Mouse (Mus musculus) hindbrain, embryonic 13.5 days (tissue): ENCODE measurements around the gene Pde4d. TPM values are rescaled to one million over a fixed set of nuclear protein-coding genes. Genes with fewer than 3 reads are reported as not detected.

Experiments used
- ATAC-seq: fragments of 200-750 bp; cut with Nextera tagmentation; 2 replicates; pipeline ENCODE4 v1.8.0; 2017; ENCODE audit warnings: moderate TSS enrichment; ENCODE audit not compliant: low FRiP score
- H3K27ac ChIP-seq: fragments of 300-500 bp; sonication (generic); 2 replicates; pipeline ENCODE4 v1.5.1; 2015; ENCODE audit warnings: inconsistent platforms, mild to moderate bottlenecking, moderate library complexity
- H3K27me3 ChIP-seq: fragments of 300-500 bp; sonication (generic); 2 replicates; pipeline ENCODE4 v1.6.1; 2015; ENCODE audit warnings: mild to moderate bottlenecking, inconsistent platforms
- H3K36me3 ChIP-seq: fragments of 300-500 bp; sonication (generic); 2 replicates; pipeline ENCODE4 v1.6.1; 2015; ENCODE audit warnings: mild to moderate bottlenecking, inconsistent platforms
- H3K4me1 ChIP-seq: fragments of 300-500 bp; sonication (generic); replicated peaks from 2 replicates; pipeline ENCODE4 v1.6.1; 2015; ENCODE audit warnings: inconsistent platforms
- H3K4me2 ChIP-seq: fragments of 300-500 bp; sonication (generic); 2 replicates; pipeline ENCODE4 v1.6.1; 2015; ENCODE audit warnings: inconsistent platforms, mild to moderate bottlenecking, moderate library complexity
- H3K4me3 ChIP-seq: fragments of 300-500 bp; sonication (generic); 2 replicates; pipeline ENCODE4 v1.5.1; 2015; ENCODE audit warnings: mild to moderate bottlenecking, inconsistent platforms
- H3K9ac ChIP-seq: fragments of 300-500 bp; sonication (generic); 2 replicates; pipeline ENCODE4 v1.6.1; 2015; ENCODE audit warnings: mild to moderate bottlenecking, inconsistent platforms
- H3K9me3 ChIP-seq: fragments of 300-500 bp; sonication (generic); 2 replicates; pipeline ENCODE4 v1.6.1; 2016; ENCODE audit warnings: inconsistent platforms
- WGBS: fragments of 180-500 bp; shearing (Covaris S2); methylation state at CpG from one replicate; pipeline ENCODE4 v1.1.7; 2015; 5-methylcytosine and 5-hydroxymethylcytosine counted together
- polyA plus RNA-seq: library from polyadenylated mRNA; unstranded; fragments of >200 nt; fragmentation: Nextera tagmentation; extraction: Ambion mirVana; gene quantifications from 2 replicates; pipeline ENCODE4 v1.2.1, GENCODE M21; 2015

Gene Pde4d
- polyA plus RNA-seq, 1 experiment from 2014 or later = 18.6 TPM

DNA sequence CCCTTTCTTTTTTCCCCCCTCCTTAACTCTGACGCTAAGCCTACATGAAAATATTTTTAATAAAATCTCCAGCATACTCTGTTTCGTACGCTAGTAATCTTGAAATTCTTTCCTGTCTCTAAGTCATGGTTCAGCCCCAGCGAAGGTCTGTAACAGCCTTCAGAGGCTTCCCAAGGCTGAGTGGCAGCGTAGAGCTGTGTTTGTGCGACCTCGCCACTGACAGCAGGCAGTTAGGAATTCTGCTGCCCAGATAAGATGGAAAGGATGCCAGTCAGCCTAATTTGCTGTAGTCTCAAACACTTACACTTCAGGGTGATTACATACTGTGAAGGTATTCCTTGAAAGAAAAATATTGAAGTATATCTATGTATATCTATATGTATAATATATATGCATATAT is 371.5 kb downstream of the Pde4d start:
- Histone ChIP-seq H3K4me1 (no peaks in the 10 kb centered on the region), H3K9ac (no peak overlapping the region), H3K9me3 (no peaks in the 10 kb centered on the region), H3K4me2 (no peak overlapping the region), H3K27me3 (no peaks in the 10 kb centered on the region), H3K36me3 (no peaks in the 10 kb centered on the region), H3K27ac (no peak overlapping the region), H3K4me3 (no peak overlapping the region)
- WGBS = 86% methylated on average over 7 of the region's 7 CpGs
- no peak for ATAC-seq

GRCm38 (mm10) chr13:108824638-108825310 is 375.0 kb downstream of the Pde4d start:
- no peak for ATAC-seq

GRCm38 (mm10) chr13:108825501-108825900 is 375.8 kb downstream of the Pde4d start:
- WGBS = 93% methylated on average over 6 of the region's 6 CpGs
- Histone ChIP-seq H3K27me3 (no peaks in the 10 kb centered on the region), H3K27ac (no peak overlapping the region), H3K9me3 (no peaks in the 10 kb centered on the region), H3K9ac (no peak overlapping the region), H3K4me2 (no peak overlapping the region), H3K4me1 (no peaks in the 10 kb centered on the region), H3K4me3 (no peak overlapping the region), H3K36me3 (no peaks in the 10 kb centered on the region)
- ATAC-seq = no peak

More at GRCm38 (mm10) chr13:108824638-108825310, 375.0 kb downstream of the Pde4d start:
- no peak overlapping the region for H3K9ac ChIP-seq
- no peaks in the 10 kb centered on the region for H3K27me3 ChIP-seq
- H3K9me3 ChIP-seq = no peaks in the 10 kb centered on the region
- H3K27ac ChIP-seq = no peak overlapping the region
- no peaks in the 10 kb centered on the region for H3K4me1 ChIP-seq
- H3K4me3 ChIP-seq = no peak overlapping the region
- H3K36me3 ChIP-seq = no peaks in the 10 kb centered on the region
- no peak overlapping the region for H3K4me2 ChIP-seq
- 95% methylated on average over 8 of the region's 8 CpGs for WGBS

DNA sequence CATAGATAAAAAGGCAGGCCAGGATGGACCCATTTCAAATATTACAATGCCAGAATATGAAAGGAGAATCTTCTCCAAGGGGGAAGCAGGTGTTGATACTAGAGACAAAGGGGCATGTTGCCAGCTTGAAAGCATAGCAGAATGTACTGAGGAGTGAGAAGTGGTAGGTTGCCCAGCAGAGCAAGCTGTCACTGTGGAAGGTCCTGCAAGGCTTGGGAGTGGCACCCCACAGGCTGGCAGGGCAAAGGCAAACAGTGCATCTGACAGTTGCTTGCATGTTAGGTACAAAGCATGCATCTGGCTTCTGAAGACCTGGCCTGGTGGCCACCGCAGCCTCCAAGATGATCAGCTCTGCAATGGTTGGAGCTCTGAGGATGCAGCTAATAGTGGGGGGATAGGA is 384.4 kb downstream of the Pde4d start:
- WGBS = 88% methylated on average over 1 of the region's 1 CpGs
- Histone ChIP-seq H3K9me3 (no peaks in the 10 kb centered on the region), H3K4me3 (no peak overlapping the region), H3K27ac (no peak overlapping the region), H3K36me3 (no peaks in the 10 kb centered on the region), H3K4me1 (no peaks in the 10 kb centered on the region), H3K4me2 (no peak overlapping the region), H3K27me3 (no peaks in the 10 kb centered on the region), H3K9ac (no peak overlapping the region)
- ATAC-seq = no peak

DNA sequence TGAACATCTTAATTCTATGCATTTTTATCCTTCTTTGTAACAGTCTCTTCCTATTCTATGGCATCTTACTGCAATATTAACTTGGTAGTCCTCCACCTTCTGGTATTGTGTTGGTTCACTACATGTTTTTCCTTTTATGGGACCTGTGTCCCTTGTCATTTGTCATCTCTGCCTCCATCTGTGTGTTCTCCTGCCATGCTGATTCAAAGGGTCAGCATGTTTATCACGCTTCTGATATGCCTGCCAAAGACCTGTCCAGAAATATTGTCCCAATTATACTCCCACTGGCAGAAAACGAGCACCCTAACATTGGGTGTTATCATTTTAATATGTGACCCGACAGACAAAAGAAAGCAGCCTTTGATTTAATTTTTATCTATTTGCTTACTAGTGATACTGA is 386.6 kb downstream of the Pde4d start:
- ATAC-seq = no peak
- Histone ChIP-seq H3K36me3 (no peaks in the 10 kb centered on the region), H3K27ac (no peak overlapping the region), H3K9ac (no peak overlapping the region), H3K4me1 (no peaks in the 10 kb centered on the region), H3K9me3 (no peaks in the 10 kb centered on the region), H3K4me3 (no peak overlapping the region), H3K27me3 (no peaks in the 10 kb centered on the region), H3K4me2 (no peak overlapping the region)
- 76% methylated on average over 3 of the region's 3 CpGs for WGBS

DNA sequence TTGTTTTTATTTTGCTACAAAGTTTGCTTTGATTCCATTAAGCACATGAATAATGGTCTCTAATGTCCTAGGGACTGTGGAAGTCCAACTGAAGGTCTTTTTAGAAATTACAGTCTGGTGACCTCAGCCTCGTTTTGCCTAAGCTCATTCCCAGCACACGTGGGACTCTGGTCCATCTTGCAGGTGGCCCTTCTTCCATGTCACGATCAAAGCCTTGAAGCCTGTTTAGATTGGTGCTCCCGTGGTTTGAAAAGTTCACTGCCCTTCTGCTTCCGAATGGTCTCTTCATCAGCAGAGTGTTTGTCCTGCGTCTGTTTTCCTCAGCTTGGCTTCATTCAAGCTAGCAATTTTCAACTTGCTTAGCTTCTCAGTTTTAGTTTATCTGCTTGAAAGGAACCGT is 389.4 kb downstream of the Pde4d start:
- no peak overlapping the region for H3K9ac ChIP-seq
- no peaks in the 10 kb centered on the region for H3K36me3 ChIP-seq
- H3K4me1 ChIP-seq = no peaks in the 10 kb centered on the region
- WGBS = 66% methylated on average over 7 of the region's 7 CpGs
- no peak for ATAC-seq
- no peak overlapping the region for H3K4me2 ChIP-seq
- no peak overlapping the region for H3K4me3 ChIP-seq
- H3K9me3 ChIP-seq = no peaks in the 10 kb centered on the region
- H3K27me3 ChIP-seq = no peaks in the 10 kb centered on the region
- no peak overlapping the region for H3K27ac ChIP-seq

- Histone ChIP-seq H3K36me3 (no peaks in the 10 kb centered on the region), H3K4me1 (no peaks in the 10 kb centered on the region), H3K4me2 (no peak overlapping the region), H3K9me3 (no peaks in the 10 kb centered on the region), H3K4me3 (no peak overlapping the region), H3K27me3 (no peaks in the 10 kb centered on the region), H3K9ac (no peak overlapping the region), H3K27ac (no peak overlapping the region)
- no peak for ATAC-seq
- 75% methylated on average over 5 of the region's 5 CpGs for WGBS
These were observed 404.3 kb downstream of the Pde4d start for GRCm38 (mm10) chr13:108854090-108854489.

- no peak for ATAC-seq
- Histone ChIP-seq H3K4me3 (no peak overlapping the region), H3K9ac (no peak overlapping the region), H3K27me3 (no peaks in the 10 kb centered on the region), H3K4me2 (no peak overlapping the region), H3K36me3 (no peaks in the 10 kb centered on the region), H3K27ac (no peak overlapping the region), H3K9me3 (no peaks in the 10 kb centered on the region), H3K4me1 (no peaks in the 10 kb centered on the region)
- 88% methylated on average over 6 of the region's 6 CpGs for WGBS
These were observed 407.2 kb downstream of the Pde4d start for GRCm38 (mm10) chr13:108856776-108857435.

- no peak overlapping the region for H3K4me2 ChIP-seq
- no peaks in the 10 kb centered on the region for H3K36me3 ChIP-seq
- no peak overlapping the region for H3K4me3 ChIP-seq
- WGBS = 90% methylated on average over 3 of the region's 3 CpGs
- no peaks in the 10 kb centered on the region for H3K4me1 ChIP-seq
- ATAC-seq = no peak
- no peak overlapping the region for H3K9ac ChIP-seq
- H3K27me3 ChIP-seq = no peaks in the 10 kb centered on the region
- no peaks in the 10 kb centered on the region for H3K9me3 ChIP-seq
- no peak overlapping the region for H3K27ac ChIP-seq
These were observed 409.6 kb downstream of the Pde4d start for GRCm38 (mm10) chr13:108859336-108859735.

- Histone ChIP-seq H3K4me3 (no peak overlapping the region), H3K4me1 (no peaks in the 10 kb centered on the region), H3K9me3 (no peaks in the 10 kb centered on the region), H3K27me3 (no peaks in the 10 kb centered on the region), H3K9ac (no peak overlapping the region), H3K27ac (no peak overlapping the region), H3K36me3 (no peaks in the 10 kb centered on the region), H3K4me2 (no peak overlapping the region)
- WGBS = 74% methylated on average over 7 of the region's 7 CpGs
- no peak for ATAC-seq
These were observed 411.0 kb downstream of the Pde4d start for GRCm38 (mm10) chr13:108860737-108861136.

DNA sequence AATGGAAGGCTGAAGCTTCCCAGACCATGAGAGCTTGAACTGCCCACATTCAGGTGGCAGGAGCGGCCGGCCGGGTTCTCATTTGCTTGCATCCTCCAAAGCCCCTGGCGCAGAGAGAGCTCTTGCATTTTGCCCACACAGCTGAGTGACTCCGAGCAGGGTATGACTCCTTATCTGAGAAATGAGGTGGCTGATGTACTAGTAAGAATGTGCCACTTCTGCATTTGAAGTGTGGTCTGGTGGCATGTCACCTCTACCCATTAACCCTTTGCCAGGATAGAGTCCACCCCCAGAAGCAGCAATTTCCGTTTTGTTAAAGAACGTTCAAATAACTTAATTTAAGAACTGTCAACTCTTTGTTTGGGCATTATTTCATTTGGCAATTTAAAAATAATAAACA is 412.0 kb downstream of the Pde4d start:
- no peak for ATAC-seq
- H3K4me2 ChIP-seq = no peak overlapping the region
- H3K9ac ChIP-seq = no peak overlapping the region
- WGBS = 93% methylated on average over 7 of the region's 7 CpGs
- H3K4me1 ChIP-seq = no peaks in the 10 kb centered on the region
- H3K27me3 ChIP-seq = no peaks in the 10 kb centered on the region
- no peaks in the 10 kb centered on the region for H3K9me3 ChIP-seq
- no peaks in the 10 kb centered on the region for H3K36me3 ChIP-seq
- H3K4me3 ChIP-seq = no peak overlapping the region
- H3K27ac ChIP-seq = no peak overlapping the region

DNA sequence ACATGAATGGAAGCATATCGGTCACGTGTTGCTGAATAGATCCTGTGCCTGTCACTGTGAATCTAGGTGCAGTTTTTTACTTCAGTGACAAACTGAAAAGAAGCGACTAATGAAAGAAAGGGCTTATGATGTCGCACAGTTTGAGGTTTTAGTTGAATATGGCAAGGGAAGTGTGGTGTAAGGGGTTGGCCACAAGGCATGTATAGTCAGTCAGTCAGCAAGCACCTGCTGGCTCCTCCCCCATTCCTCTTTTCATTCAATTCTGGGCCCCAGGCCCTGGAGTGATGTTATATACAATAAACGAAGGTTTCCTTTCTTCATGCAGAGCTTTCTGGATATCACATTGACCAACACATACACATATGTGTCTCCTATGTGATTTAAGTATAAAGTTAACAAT is 412.4 kb downstream of the Pde4d start:
- H3K4me2 ChIP-seq = no peak overlapping the region
- H3K4me1 ChIP-seq = no peaks in the 10 kb centered on the region
- no peaks in the 10 kb centered on the region for H3K27me3 ChIP-seq
- ATAC-seq = no peak
- no peaks in the 10 kb centered on the region for H3K9me3 ChIP-seq
- WGBS = 78% methylated on average over 5 of the region's 5 CpGs
- H3K27ac ChIP-seq = no peak overlapping the region
- H3K9ac ChIP-seq = no peak overlapping the region
- H3K36me3 ChIP-seq = no peaks in the 10 kb centered on the region
- H3K4me3 ChIP-seq = no peak overlapping the region

GRCm38 (mm10) chr13:108900160-108900559 is 450.4 kb downstream of the Pde4d start:
- Histone ChIP-seq H3K4me2 (no peak overlapping the region), H3K4me3 (no peak overlapping the region), H3K4me1 (peaks cover 4% of the 10 kb centered on the region; the same call in 1 of the 2 replicates), H3K9me3 (no peaks in the 10 kb centered on the region), H3K27ac (no peak overlapping the region), H3K9ac (no peak overlapping the region), H3K36me3 (no peaks in the 10 kb centered on the region), H3K27me3 (no peaks in the 10 kb centered on the region)
- 82% methylated on average over 5 of the region's 5 CpGs for WGBS
- no peak for ATAC-seq
